Mouse (Mus musculus): ENCODE measurements around the gene Mreg.

Gene Mreg

DNA sequence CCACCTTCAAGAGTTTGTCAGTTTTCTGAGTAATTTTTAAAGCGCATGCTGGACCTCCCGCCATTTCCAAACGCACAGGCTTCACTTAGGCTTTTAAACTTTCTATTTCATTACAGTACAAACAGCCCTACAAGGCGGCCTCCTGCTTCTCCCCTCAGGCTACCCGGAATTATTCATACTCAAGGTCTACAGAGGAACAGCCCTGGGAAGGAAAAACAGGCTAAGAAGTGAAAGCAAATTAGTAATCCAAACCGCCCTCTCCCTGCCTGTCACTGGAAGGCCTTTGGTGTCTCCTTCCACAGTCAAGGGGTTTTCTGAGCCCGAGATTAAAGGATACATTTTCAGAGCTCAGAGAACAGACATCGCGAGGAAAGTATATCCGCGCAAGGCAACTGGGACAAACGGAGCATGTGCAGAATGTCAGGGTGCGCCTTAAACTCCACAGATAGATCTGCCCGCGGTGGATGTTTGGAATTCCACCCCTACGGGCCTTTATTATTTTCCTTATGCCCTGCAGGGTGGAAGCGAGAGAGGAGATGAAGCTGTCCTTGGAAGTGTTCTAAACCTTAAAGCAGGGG, 90.4 kb downstream of the Mreg start:
- no peak for DNase-seq

DNA sequence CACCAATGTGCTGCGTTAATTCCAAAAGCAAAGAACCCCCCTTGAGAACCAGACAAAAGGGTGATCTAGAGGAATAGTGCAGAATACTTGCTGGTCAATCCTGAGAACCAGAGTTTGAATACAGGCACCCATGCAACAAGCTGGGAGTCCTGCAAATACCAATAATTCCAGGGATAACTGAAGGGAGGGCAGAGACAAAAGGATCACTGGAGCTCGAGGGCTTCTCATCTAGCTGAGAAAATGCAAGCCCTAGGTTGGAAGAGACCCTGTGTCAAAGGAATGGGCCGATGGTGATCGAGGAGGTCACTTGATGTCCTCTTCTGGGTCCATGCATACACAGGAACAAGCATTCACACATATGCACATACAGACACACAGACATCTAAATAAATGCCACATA, 92.1 kb downstream of the Mreg start:
- DNase-seq: no peak

DNA sequence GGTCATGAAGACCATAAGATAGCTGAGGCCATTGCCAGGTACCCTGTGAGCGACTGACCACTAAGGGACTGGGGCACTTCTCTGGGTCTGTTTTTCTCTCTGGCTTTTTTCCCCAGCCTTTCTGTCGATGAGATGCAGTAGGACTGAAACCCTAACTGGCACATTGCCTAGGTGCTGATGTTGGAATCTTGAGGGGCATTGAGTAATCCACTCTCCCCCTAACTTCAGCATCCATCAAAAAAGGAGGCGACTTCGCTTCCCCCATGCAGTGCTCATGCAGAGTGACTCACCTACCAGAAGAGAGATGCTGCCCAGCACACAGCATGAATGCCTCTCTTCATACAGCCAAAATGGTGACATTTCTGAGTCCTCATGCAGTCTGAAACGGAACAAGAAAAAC, 97.9 kb downstream of the Mreg start:
- no peak for DNase-seq

Measured in kidney, postnatal 10 days (tissue).